Mouse (Mus musculus) spleen, postnatal 4 days (tissue): ENCODE data around the gene Vmn2r36.
"Not testable (repeated sequence)": the region's sequence is repeated elsewhere in the genome, so short reads cannot be mapped to it uniquely, and the experiment has no call there.

Experiments used
- DNase-seq, 2 experiments: peaks; one replicate each; pipeline ENCODE4 v3.0.0; 2022; ENCODE audit warnings: low spot score in 2 of 2

The Vmn2r36 gene

DNA sequence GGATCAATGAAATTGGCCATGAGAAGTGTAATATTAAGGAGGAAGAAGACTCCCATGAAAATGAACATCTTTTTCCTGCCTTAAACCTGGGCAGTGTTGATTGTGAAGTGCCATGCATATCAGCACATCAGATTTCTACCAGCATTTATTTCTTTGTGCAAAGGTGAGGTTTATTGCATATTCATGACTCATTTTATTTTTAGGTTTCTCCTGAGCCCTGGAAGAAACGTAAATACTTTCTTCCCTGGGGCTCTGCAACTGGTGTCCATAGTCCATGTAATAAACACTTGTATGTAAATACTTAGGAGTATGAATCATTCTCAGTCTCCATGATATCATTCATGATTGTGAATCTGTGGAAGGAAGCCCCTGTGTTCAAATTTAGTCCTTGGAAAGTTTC is at the start of gene Vmn2r36:
Gene Vmn2r36, minus strand, starts transcription at position 101 of the 400 bp plus-strand sequence.
- not testable (repeated sequence) for DNase-seq
